Mouse (Mus musculus): Measurements from ENCODE around the gene Mycbpap.

DNA sequence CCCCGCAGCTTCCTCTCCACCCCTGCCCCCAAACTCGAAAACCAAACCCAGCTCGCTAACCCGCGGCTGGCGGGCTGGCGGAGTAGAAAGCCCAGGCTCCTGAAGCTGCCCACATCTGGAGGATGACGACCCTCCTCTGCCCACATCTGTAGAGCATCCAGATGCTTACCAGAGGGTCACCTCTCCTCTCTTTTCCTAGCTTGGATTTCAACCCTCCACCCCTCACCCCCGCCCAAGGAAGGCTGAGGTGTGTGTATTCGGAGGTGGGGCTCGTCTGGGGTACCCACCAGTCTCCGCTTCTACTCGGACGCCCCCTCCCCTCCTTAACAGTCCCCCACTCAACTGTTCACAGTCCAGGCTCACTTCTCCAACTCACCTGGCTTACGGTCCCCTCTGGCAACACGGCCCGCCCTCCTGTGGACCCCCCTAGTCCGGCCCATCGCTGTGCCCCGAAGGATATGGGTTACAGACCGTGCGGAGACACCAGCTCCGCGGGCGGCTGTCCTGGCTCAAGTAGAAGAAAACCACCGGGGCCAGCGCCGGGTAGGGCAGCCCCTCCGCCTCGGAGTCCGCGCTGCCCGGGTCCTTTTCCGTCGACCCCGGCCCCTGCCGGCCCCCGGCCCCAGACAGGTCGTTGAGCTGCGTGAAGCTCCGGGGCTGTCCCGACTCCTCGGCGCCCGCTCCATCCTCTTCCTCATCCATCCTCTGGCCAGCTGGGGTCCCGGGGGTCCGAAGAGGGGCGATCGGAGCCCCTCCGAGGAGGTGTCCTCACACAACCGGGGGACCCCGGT is 48.4 kb downstream of the Mycbpap start:
- TF ChIP-seq POLR2A (IDR thresholded peaks at IDR 0.05; ENCODE audit: insufficient read length, low read depth) (no peak), MAX (IDR thresholded peaks at IDR 0.05; ENCODE audit: low read depth) (no peak), POLR2AphosphoS2 (IDR thresholded peaks at IDR 0.05; ENCODE audit: insufficient read length, low read depth) (no peak), USF1 (IDR thresholded peaks at IDR 0.05; ENCODE audit: low read depth) (no peak), TCF12 (IDR thresholded peaks at IDR 0.05; ENCODE audit: insufficient read depth, poor library complexity, severe bottlenecking) (no peak), MYOD1 (IDR thresholded peaks at IDR 0.05; ENCODE audit: control insufficient read depth in 1 of 3, insufficient read length in 2 of 3, low read depth in 2 of 3) (no peak), E2F4 (IDR thresholded peaks at IDR 0.05; ENCODE audit: insufficient read depth) (no peak), CEBPB (IDR thresholded peaks at IDR 0.05; ENCODE audit: insufficient read depth, poor library complexity, severe bottlenecking) (no peak)
